Mouse (Mus musculus): ENCODE measurements at regions not wholly inside any gene's neighbourhood (a gene's known extent, or its start where the extent isn't known, plus 50 kb on each side); places are given as distances from the start of the nearest gene placed in this dataset.

DNA sequence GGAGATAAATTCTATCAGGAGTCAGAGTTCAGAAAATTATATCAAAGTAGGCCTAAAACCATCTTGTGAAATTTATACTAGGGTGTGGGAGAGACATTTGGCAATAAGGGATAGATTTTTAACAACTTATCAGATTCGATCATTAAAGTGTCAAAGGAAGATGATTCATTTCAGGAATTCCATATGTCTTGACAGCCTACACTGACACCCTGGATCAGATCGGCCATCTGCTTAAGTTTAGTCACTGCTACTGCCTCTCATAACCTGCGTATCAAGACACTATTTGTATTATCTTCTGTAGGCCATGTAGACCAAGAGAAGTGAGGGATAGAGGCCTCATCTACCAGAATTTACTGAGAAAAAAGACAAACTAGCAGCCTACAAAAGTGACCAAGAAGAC, 277.2 kb downstream of the Zfp619 start:
- no peak for TF ChIP-seq ZNF384 (IDR thresholded peaks at IDR 0.05; ENCODE audit: low read depth, low read length)
- TF ChIP-seq HCFC1 (IDR thresholded peaks at IDR 0.05; ENCODE audit: borderline replicate concordance, insufficient read depth, low read length): no peak
- TF ChIP-seq ZC3H11A (IDR thresholded peaks at IDR 0.05; ENCODE audit: borderline replicate concordance, low read depth, low read length): no peak
- TF ChIP-seq CHD2 (IDR thresholded peaks at IDR 0.05; ENCODE audit: low read depth, low read length): no peak
